Mouse (Mus musculus): ENCODE results near the gene Lgals2. TPM values are rescaled to one million over a fixed set of nuclear protein-coding genes. Genes with fewer than 3 reads are reported as not detected.
A peak's percentile ranks its signal among the peaks of the same experiment; 100 is the strongest.

Lgals2 gene
- polyA plus RNA-seq, 1 experiment from 2014 or later = not detected

DNA sequence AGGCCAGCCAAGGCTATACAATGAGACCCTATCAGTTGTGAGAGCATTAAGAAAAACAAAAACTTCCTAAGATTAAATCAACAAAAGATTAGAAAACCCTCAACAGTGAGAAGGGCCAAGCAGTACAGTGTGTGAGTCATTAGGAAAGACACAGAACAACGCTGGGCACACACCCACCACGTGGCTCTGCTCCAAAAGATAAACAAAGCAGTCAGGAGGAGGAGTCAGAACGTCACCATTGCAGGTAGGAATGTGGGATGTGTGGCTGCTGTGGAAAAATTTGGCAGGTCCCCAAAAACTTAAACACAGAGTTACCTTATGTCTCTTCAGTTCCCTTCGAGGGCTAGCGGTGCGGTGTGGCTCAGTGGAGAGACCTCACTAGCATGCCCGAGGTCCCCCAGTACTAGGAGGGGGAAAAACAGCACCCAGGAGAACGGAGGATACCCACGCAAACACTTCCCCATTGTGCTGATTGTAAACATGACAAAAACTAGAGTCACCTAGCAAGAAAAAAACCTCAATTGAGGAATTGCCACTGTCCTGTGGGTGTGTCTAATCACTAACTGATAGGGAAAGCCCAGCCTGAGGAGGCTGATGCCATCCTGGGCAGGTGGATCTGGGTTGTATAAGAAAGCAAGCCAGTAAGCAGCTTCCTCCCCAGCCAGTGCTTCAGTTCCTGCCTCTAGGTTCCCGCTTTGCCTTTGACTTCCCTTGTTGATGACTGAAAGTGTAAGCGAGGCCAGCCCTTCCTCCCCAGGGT, 39.8 kb downstream of the Lgals2 start:
- H3K4me3 ChIP-seq = no peak overlapping the region
- no peaks in the 10 kb centered on the region for H3K36me3 ChIP-seq
- no peak overlapping the region for H3K27ac ChIP-seq
- no peaks in the 10 kb centered on the region for H3K9me3 ChIP-seq (replicated peaks)
- H3K4me1 ChIP-seq = peaks cover 2% of the 10 kb centered on the region; the same call in 1 of the 2 replicates
- no peak for DNase-seq (ENCODE audit: low spot score)
- H3K27me3 ChIP-seq (ENCODE audit: low read depth, poor library complexity, severe bottlenecking) = peaks cover 4% of the 10 kb centered on the region; the same call in 1 of the 2 replicates
- 57% methylated on average over 11 of the region's 11 CpGs for WGBS

DNA sequence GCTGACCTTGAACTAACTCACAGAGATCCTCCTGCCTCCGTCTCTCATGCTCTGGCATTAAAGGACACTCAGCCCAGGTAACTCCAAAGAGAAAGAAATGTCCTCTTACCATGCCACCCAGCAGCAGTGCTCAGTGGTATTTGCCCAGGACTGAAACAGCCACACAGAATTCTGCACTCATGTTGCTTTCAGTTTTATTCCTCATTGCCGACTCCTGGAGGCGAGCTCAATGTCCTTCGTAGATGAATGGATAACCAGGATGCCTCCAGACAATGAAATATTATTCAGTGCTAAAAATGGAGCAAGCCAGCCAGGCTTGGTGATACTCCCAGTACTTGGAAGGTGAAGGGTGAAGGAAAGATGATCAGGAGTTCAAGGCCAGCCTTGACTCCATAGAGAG, 41.7 kb downstream of the Lgals2 start:
- H3K27ac ChIP-seq = no peak overlapping the region
- DNase-seq (ENCODE audit: low spot score) = no peak
- H3K4me1 ChIP-seq = peaks cover 10% of the 10 kb centered on the region
- H3K27me3 ChIP-seq (ENCODE audit: low read depth, poor library complexity, severe bottlenecking) = peaks cover 14% of the 10 kb centered on the region
- H3K9me3 ChIP-seq (replicated peaks) = no peaks in the 10 kb centered on the region
- H3K4me3 ChIP-seq = no peak overlapping the region
- 94% methylated on average over 4 of the region's 4 CpGs for WGBS
- H3K36me3 ChIP-seq = no peaks in the 10 kb centered on the region

DNA sequence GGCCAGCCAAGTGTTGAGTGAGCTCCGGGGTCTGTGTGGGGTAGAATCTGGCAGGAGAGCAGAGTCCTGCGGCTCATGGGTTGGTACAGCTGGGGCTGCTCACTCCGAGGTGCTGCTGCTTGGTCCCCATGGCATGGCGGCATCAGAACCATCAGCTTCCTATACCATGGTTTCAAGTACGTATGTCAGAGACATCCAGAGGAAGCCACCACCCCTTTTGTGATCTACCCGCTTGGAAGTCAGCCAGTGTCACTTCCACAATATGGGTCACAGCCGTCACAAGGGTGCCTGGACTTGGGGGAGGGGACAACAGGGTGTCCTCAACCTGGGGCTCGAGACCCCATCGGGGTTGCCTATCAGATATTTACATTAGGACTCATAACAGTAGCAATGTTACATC, 45.2 kb downstream of the Lgals2 start:
- H3K27me3 ChIP-seq (ENCODE audit: low read depth, poor library complexity, severe bottlenecking) = peaks cover 48% of the 10 kb centered on the region
- H3K27ac ChIP-seq = no peak overlapping the region
- DNase-seq (ENCODE audit: low spot score) = no peak
- WGBS = 89% methylated on average over 9 of the region's 9 CpGs
- H3K4me3 ChIP-seq = no peak overlapping the region
- H3K36me3 ChIP-seq = no peaks in the 10 kb centered on the region
- no peaks in the 10 kb centered on the region for H3K9me3 ChIP-seq (replicated peaks)
- H3K4me1 ChIP-seq = peaks cover 16% of the 10 kb centered on the region

DNA sequence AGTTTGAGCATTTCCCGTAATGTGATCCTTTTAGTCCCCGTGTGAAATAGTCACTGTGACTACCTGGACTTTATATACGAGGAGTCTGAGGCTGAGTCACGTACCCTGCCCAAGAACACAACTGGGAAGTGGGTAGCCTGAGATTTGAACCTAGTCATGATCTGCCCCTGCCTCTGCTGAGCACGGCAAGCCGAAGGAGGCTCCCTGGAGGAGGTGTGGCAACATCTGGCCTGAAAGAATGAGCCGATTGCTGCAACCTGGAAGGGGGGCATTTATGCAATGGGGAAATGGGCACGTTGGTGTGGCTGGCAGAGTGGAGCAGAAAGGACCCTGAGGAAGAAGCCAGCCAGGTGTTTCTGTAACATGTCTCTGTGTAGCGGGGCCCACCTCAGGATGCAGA, 45.6 kb downstream of the Lgals2 start:
- no peak for DNase-seq (ENCODE audit: low spot score)
- H3K4me3 ChIP-seq = no peak overlapping the region
- H3K4me1 ChIP-seq = peaks cover 16% of the 10 kb centered on the region
- peaks cover 52% of the 10 kb centered on the region for H3K27me3 ChIP-seq (ENCODE audit: low read depth, poor library complexity, severe bottlenecking)
- WGBS = 67% methylated on average over 9 of the region's 9 CpGs
- no peaks in the 10 kb centered on the region for H3K9me3 ChIP-seq (replicated peaks)
- no peak overlapping the region for H3K27ac ChIP-seq
- no peaks in the 10 kb centered on the region for H3K36me3 ChIP-seq

DNA sequence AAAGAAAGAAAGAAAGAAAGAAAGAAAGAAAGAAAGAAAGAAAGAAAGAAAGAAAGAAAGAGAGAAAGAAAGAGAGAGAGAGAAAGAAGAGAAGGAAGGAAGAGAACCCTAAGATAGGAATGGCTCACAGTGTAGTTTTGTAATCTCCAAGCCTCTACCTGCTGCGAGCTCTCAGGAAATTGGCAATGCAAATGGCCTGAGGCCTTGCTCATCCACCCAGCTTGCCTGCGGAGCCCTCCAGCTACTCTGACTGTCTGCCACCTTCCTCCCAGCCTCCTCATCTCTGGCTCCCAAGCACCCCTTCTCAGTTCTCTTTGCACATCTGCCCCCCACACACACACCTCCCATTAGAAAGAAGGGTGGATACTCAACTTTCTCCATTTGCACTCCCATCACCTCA, 46.3 kb downstream of the Lgals2 start:
- Histone ChIP-seq H3K4me3 (no peak overlapping the region), H3K4me1 (peaks cover 23% of the 10 kb centered on the region), H3K27ac (no peak overlapping the region), H3K27me3 (ENCODE audit: low read depth, poor library complexity, severe bottlenecking) (peaks cover 60% of the 10 kb centered on the region), H3K36me3 (no peaks in the 10 kb centered on the region), H3K9me3 (replicated peaks) (no peaks in the 10 kb centered on the region)
- 62% methylated on average over 2 of the region's 2 CpGs for WGBS
- no peak for DNase-seq (ENCODE audit: low spot score)

DNA sequence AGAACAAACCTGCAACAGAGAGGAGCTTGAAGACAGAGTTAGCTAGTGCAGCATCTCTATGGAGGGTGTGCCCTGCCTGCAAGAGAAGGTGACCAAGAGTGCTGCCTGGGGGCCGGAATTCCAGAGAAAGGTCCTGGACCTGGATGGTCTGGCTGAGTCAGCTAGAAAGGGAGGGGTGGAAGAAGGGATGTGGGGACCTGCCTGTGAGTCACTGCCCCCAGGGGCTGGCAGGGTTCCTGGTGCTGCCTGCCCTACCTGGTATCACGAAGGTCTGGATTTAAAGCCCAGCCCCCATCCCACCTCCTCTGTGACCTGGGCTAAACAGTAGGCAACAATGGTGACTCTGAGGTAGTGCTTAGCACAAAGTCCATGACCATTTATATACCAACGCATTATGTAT, 48.2 kb downstream of the Lgals2 start:
- Histone ChIP-seq H3K36me3 (no peaks in the 10 kb centered on the region), H3K9me3 (replicated peaks) (no peaks in the 10 kb centered on the region), H3K27ac (no peak overlapping the region; the same call in 1 of the 2 replicates), H3K4me3 (no peak overlapping the region), H3K4me1 (peaks cover 42% of the 10 kb centered on the region), H3K27me3 (ENCODE audit: low read depth, poor library complexity, severe bottlenecking) (peaks cover 78% of the 10 kb centered on the region)
- DNase-seq (ENCODE audit: low spot score) = no peak
- 67% methylated on average over 3 of the region's 3 CpGs for WGBS

DNA sequence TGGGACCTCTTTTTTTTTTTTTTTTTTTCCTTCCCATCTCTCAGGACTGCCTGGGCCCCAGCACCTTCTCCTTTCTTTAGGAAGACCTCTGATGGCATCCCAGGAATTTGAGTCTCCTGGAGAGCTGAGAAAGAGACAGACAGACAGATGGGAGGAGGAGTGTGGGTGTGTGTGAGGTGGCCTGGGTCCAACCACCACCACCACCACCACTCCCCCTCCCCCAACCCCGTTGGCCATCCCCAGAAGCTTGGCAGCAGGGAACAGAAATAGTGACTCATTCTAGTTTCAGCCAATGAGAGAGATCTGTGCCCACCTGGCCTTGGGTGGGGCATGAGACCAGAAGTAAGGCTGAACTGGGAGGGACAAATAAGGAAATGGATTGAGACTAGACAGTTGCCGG, 48.7 kb downstream of the Lgals2 start:
- H3K4me1 ChIP-seq = peaks cover 47% of the 10 kb centered on the region
- WGBS = 39% methylated on average over 2 of the region's 2 CpGs
- no peak for DNase-seq (ENCODE audit: low spot score)
- H3K36me3 ChIP-seq = no peaks in the 10 kb centered on the region
- no peak overlapping the region for H3K27ac ChIP-seq
- peaks cover 84% of the 10 kb centered on the region for H3K27me3 ChIP-seq (ENCODE audit: low read depth, poor library complexity, severe bottlenecking)
- no peak overlapping the region for H3K4me3 ChIP-seq
- H3K9me3 ChIP-seq (replicated peaks) = no peaks in the 10 kb centered on the region

DNA sequence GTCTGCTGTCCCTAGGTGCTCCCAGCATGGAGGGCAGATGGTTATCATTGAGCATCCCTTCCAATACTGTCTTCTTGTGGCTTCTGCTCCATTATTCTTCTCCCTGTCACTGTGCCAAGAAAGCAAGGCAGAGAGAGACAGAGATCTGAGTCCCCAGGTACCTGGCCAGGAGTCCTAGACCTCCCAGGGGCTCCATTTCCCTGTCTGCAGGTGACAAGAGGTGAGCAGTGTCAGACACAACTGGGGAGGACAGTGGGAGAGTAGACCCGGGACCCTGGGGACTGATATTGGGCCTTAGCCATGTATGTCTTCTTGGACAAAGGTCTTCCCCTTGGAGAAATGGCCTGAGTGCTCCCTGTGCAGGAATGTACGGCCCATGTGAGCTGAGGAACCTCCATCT, 50.0 kb downstream of the Lgals2 start:
- H3K27ac ChIP-seq = no peak overlapping the region
- peaks cover 48% of the 10 kb centered on the region for H3K4me1 ChIP-seq
- H3K36me3 ChIP-seq = no peaks in the 10 kb centered on the region
- H3K4me3 ChIP-seq = no peak overlapping the region
- H3K9me3 ChIP-seq (replicated peaks) = no peaks in the 10 kb centered on the region
- 79% methylated on average over 2 of the region's 2 CpGs for WGBS
- DNase-seq (ENCODE audit: low spot score) = no peak
- H3K27me3 ChIP-seq (ENCODE audit: low read depth, poor library complexity, severe bottlenecking) = peaks cover 96% of the 10 kb centered on the region

DNA sequence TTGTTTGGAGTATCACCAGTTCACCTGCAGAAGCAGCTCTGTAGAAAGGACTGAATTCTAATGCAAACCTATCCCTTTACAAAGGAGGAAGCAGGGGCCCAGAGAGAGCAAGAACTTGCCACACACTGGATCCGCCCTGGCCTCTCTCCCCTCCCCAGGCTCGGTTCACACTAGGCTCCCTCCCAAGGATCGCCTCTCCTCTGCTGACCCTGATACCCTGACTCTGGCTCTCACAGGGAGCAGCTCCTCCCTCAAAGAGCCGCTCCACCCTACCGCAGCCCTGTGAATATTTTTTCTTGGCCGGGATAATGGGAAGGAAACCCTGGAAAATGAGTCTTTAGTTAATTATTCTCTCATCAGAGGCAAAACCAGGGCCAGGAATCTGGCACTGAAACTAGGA, 51.0 kb downstream of the Lgals2 start:
- Histone ChIP-seq H3K9me3 (replicated peaks) (no peaks in the 10 kb centered on the region), H3K4me1 (peaks cover 39% of the 10 kb centered on the region), H3K4me3 (no peak overlapping the region), H3K36me3 (no peaks in the 10 kb centered on the region), H3K27me3 (ENCODE audit: low read depth, poor library complexity, severe bottlenecking) (peaks cover 97% of the 10 kb centered on the region), H3K27ac (no peak overlapping the region)
- DNase-seq (ENCODE audit: low spot score) = no peak
- 7% methylated on average over 6 of the region's 6 CpGs for WGBS

DNA sequence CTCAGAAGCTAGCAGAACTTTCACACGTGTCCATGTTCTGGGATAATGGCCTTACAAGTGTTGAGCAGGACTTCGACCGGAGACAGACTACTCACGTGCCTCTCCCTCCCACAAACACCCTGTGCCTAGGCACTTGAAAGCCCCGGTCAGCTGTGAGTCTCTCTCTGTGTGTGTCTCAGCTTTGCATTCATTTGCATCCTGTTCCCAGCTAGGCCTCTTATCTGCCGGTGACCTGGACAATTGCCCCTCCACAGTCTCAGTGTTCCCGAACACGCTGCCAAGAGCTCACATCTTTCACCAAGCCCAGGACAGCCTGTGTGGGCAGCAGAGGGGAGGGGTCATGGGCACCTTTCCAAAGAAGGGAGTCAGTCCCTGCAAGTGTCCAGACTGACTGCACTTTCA, 51.8 kb downstream of the Lgals2 start:
- peaks cover 42% of the 10 kb centered on the region for H3K4me1 ChIP-seq
- DNase-seq (ENCODE audit: low spot score) = no peak
- no peaks in the 10 kb centered on the region for H3K9me3 ChIP-seq (replicated peaks)
- no peak overlapping the region for H3K4me3 ChIP-seq
- peaks cover 99% of the 10 kb centered on the region for H3K27me3 ChIP-seq (ENCODE audit: low read depth, poor library complexity, severe bottlenecking)
- 5% methylated on average over 8 of the region's 8 CpGs for WGBS
- H3K27ac ChIP-seq = no peak overlapping the region
- no peaks in the 10 kb centered on the region for H3K36me3 ChIP-seq

DNA sequence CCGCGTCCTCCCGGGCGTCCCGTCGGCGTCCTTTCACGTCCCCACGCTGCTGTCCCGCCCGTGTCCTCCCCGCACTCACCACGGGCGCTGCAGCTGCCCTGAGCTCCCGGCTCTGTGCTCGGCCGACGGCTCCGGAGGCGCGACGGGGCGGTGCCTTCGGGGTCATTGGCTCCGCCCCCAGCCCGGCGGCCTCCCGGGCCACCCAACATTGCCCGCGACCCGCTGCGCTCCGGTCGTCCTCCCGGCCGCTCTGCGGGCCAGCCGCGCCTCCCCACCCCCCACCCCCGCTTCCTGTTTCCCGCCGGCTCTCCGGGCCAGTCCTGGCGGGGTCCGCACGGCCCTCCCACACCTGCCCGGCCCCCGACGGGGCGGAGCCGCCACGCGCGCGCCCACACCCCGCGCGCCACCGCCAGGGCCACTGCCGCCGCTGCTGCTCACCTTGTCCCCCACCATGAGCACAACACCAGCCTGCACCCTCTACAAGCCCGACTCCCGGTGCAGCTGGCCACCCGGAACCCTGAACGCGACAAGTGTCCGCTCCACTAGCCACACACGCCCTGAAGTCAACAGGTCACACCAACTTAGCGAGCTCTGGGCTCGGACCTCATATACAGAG, 52.4 kb downstream of the Lgals2 start, which contains the start of gene Card10:
Gene Card10, minus strand, starts transcription at position 267 of the 616 bp plus-strand sequence.
- H3K9me3 ChIP-seq (replicated peaks) = no peaks in the 10 kb centered on the region
- peak within 1 kb of the TSS; percentile 59 for H3K4me3 ChIP-seq
- WGBS = 2% methylated on average over 69 of the region's 70 CpGs
- DNase-seq (ENCODE audit: low spot score) = peak; percentile 67
- H3K27ac ChIP-seq = peak within 1 kb of the TSS; percentile 70
- peaks cover 99% of the 10 kb centered on the region for H3K27me3 ChIP-seq (ENCODE audit: low read depth, poor library complexity, severe bottlenecking)
- H3K36me3 ChIP-seq = no peaks in the 10 kb centered on the region
- peaks cover 48% of the 10 kb centered on the region for H3K4me1 ChIP-seq

DNA sequence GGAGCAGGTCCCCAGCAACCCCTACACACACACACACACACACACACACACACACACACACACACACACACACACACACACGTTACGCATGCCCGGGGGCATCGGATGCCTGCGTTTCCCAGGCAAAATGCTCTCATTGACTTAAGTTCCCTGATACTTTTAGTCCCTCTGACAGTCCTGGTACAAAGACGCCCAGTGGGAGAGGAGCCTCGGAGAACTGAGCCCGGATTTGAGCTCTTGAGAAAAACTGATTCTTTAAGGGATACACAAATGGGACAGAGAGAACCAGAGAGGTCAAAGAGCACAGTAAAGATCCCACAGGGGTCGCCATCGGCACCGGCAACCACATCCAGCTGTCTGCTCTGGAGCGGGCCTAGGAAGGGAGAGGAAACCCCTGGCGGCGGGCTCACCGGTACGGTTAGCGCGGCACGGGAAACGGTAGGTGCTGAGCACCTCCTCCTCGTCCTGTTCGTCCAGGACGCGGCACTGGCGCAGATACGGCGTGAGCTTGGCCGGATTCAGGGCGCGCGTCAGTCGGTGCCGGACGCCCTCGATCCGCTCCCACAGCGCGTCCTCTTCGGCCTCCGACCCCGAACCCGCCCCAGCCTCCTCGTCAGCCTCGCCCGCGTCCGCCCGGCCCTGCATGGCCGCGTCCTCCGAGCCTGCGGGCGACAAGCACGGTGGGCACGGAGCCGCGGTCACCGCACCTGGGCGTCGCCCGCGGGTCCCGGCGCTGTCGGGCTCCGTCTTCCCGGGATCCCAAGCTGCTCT, 53.2 kb downstream of the Lgals2 start:
- H3K27ac ChIP-seq = peak overlapping the region; percentile 70
- 5% methylated on average over 67 of the region's 67 CpGs for WGBS
- DNase-seq (ENCODE audit: low spot score) = peak; percentile 56

DNA sequence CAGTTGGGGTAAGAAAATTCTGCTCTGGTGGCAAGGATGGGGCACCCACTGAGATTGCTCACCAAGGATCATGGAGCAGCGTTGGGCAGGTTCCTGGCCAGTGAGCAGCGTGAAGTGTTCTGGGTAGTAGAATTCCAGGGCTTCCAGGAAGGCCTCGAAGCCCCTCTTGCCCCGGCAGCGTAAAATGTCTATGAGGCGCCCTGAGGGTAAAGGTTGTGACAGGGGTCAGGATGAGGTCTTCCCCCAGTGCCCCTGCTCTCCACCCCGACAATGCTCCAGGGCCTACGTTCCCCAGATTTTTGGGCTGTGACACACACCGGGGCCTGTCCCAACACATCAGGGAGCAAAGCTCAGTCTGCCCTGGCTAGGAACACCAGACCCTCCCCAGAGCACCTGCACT, 53.8 kb downstream of the Lgals2 start:
- Histone ChIP-seq H3K27me3 (ENCODE audit: low read depth, poor library complexity, severe bottlenecking) (peaks cover 96% of the 10 kb centered on the region), H3K36me3 (no peaks in the 10 kb centered on the region), H3K9me3 (replicated peaks) (no peaks in the 10 kb centered on the region), H3K4me3 (peak overlapping the region; percentile 59; the same call in 1 of the 2 replicates), H3K27ac (no peak overlapping the region), H3K4me1 (peaks cover 55% of the 10 kb centered on the region)
- no peak for DNase-seq (ENCODE audit: low spot score)
- 78% methylated on average over 9 of the region's 9 CpGs for whole genome bisulfite sequencing

More for the DNA sequence above, 53.2 kb downstream of the Lgals2 start:
- H3K4me3 ChIP-seq = peak overlapping the region; percentile 59
- H3K27me3 ChIP-seq (ENCODE audit: low read depth, poor library complexity, severe bottlenecking) = peaks cover 99% of the 10 kb centered on the region
- H3K4me1 ChIP-seq = peaks cover 53% of the 10 kb centered on the region
- H3K9me3 ChIP-seq (replicated peaks) = no peaks in the 10 kb centered on the region
- H3K36me3 ChIP-seq = no peaks in the 10 kb centered on the region

Measured in limb, embryonic 10.5 days (tissue).